Mouse (Mus musculus) adrenal gland, postnatal 4 days (tissue): ENCODE results near the gene Mgat4d. TPM values are rescaled to one million over a fixed set of nuclear protein-coding genes. Genes with fewer than 3 reads are reported as not detected.
"Not testable (repeated sequence)": the region's sequence is repeated elsewhere in the genome, so short reads cannot be mapped to it uniquely, and the experiment has no call there.

Experiments used
- DNase-seq, 2 experiments: peaks; one replicate each; pipeline ENCODE4 v3.0.0; 2021 to 2022; ENCODE audit warnings: low spot score in 2 of 2, mixed read lengths in 2 of 2
- total RNA-seq, 2 experiments: library from RNA; stranded (reverse); gene quantifications; 2 replicates each; pipeline ENCODE4 v1.2.3; 2021

Gene Mgat4d
- total RNA-seq, 2 experiments from 2014 or later = not detected

DNA sequence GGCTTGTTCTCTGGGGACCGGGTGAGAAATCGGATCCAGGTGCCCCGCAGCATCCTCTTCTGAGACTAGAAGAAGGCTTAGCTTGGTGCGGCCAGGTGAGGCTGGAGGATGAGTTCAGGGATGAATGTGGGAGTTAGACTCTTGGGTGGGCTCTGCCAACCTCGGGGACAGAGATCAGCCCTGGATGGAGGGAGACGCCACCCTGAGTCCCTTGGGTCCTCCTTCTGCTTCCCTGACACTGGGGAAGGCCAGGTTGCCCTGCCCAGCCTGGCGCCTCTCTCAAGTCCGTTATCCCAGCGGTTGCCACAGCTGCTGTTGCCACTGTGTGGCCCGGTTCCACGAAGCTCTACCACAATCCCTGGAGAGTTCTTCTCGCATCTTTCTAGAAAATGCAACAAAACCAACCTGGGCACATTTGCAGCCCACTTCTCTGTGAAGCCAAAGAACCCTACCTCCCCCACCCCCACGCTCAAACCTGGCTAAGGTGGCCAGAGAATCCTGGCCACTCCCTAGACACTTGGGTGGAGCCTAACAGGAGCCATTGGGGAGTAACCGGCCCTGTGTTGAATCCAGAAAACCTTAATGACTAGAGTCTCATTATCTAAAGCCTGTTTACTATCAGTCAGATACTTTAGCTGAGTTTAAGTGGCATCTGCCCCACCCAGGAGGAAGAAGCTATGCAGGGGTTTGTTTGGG, 41.9 kb downstream of the Mgat4d start:
- DNase-seq = no peak

DNA sequence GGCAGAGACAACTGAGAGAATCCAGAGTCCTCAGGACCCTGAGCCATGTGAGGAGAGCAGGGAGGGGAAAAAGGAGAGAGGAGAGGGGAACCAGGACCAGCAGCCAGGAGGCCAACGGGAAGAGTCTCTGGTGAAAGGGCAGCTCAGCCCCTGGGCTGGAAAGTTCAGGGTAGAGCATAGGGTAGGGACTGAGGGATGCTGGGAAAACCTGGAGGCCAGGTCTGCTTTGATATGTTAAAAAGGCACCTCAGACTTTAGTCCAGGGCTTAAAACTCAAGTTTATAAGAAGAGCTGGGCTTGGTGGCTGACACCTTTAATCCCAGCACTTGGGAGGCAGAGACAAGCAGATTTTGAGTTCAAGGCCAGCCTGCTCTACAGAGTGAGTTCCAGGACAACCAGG, 44.2 kb downstream of the Mgat4d start:
- DNase-seq = no peak

DNA sequence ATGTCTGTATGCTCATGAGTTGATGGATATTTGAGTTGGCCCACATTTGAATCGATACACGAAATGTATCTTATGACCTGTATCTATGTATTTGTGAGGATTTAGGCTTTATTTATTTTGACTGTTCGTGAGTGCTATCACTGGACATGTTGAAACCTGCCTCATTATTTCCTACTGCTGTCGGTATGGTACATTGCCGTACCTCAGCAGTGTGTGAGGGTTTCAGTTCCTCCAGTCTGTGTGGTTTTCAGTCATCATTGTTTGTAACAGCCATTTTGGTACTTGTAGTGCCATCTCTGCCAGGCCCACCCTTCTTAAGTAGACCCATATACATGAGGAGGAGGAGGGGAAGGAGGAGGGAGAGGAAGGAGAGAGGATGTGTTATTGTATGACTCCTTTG, 46.1 kb downstream of the Mgat4d start:
- DNase-seq = no peak

DNA sequence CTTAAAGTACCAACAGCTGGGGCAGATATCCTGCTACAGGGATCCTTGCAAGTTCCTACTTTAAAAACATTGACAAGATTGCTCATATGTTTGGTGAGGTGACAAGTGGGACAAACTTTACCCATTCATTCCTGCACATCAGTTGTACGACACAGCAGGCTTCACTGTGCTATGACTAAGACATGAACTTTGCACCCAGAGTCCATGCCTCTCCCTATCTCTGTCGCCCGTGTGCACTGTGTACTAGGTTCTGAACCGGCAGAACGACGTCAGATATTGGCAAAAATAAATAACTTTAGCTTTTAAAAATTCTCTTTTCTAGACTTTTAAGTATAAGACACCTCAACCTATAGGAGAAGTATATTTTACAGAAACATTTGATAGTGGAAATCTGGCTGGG, 48.4 kb downstream of the Mgat4d start:
- no peak for DNase-seq

DNA sequence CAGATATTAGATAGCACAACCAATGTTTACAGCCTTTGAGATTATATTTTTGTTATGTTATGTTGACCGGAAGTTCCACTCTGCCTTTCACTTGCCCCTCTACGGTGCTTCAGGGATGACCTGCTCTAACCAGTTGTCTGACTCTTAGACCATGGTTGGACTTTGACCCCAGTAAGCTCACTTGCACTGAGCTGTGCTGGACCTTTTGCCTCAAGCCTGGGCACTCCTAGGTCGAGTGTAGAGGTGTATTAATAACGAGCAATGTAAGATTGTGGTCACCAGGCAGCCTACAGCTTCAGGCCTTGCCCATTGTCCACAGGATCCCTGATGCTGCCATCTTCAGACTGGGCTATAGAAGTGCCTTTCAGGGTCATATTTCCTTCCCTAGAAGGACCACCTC, 49.5 kb downstream of the Mgat4d start:
- no peak for DNase-seq

DNA sequence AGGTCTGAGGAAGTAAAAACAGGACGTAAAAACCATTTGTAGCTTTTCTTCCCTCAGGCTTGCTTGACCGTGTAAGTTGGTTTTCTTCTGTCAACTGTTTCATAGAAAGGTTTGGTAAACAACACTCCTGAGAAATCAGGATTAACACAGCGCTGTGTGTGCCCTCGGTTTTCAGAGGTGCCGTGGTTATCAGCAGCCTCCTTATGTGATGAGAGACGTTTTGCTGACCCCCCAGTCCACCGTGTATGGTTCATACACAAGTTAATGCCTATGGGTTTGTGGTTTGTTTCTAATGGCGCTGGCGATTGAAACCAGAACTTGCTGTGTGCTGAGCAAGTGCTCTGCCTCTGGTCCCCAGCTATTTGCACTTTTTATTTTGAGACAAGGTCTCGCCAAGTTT, 57.3 kb downstream of the Mgat4d start:
- no peak for DNase-seq

DNA sequence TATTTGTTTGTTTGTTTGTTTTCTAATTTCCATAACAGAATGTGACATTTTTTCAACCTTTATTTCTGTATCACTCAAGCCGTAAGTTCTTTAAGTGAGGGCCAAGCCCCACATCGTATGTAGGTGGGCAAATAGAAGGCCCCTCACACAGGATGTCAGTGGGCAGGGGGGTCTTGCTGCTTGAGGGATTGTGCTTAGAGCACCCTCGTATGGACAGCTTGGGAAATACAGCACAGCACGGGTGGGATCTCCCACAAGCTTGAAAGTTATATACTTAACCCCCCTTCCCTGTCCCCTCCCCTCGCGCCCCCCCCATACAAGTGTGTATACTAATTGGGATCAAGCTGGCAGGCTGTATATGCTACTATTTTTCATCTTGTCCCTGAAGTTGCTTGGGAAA, 58.6 kb downstream of the Mgat4d start:
- no peak for DNase-seq

DNA sequence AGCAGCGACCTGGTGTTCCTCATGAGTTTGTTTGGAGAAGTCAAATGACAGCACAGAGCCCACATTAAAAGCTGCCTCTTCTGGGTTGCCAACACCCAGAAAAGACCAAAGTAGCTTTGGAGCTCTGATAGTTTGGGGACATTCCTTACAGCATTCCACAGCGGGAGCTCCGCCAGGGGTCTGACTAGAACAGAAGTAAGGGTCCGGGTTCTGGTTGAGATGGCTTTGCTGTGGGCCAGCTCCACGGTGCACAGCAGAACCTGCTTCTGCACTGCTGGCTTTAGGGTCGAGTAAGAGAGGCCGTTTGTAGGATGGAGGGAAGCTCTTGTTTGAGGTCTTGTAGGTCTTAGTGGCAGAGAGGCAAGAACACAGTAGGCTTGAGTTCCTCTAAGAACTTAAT, 60.2 kb downstream of the Mgat4d start:
- no peak for DNase-seq

DNA sequence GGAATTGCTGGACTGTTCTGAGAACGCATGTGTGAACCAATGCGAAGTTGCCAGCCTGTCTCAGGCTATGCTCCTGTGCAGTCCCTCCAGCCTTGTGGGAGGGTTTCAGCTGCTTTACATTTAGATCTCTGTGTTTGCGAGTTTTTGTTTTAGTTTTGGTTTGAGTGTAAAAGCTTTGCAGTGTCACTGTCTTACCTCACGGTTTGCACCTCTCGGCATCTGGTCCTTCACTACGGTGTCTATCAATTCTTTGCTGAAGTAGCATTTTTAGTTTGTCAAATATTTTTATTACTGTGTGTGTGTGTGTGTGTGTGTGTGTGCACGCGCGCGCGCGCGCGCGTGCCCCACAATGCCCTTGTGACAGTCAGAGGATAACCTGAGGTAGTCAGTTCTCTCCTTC, 68.6 kb downstream of the Mgat4d start:
- DNase-seq = no peak

DNA sequence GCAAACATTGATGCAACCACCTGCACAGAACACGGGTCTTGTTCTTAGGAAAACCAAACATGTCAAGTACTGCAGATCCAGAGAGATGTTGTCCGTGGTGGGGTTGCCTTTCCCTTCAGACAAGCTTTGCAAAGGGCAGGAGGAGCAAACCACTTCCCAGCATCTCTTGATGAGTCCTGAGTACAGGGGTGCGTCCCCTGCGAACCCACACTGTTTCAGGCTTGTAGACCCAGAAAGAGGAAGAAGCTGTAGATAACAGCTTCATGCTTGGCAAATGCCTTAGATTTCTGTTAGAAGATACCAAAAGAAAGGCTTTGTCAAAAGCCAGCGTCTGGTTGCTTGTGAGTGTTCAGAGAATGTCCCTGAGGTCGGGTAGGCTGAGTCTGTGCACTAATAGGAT, 69.7 kb downstream of the Mgat4d start:
- DNase-seq = no peak

DNA sequence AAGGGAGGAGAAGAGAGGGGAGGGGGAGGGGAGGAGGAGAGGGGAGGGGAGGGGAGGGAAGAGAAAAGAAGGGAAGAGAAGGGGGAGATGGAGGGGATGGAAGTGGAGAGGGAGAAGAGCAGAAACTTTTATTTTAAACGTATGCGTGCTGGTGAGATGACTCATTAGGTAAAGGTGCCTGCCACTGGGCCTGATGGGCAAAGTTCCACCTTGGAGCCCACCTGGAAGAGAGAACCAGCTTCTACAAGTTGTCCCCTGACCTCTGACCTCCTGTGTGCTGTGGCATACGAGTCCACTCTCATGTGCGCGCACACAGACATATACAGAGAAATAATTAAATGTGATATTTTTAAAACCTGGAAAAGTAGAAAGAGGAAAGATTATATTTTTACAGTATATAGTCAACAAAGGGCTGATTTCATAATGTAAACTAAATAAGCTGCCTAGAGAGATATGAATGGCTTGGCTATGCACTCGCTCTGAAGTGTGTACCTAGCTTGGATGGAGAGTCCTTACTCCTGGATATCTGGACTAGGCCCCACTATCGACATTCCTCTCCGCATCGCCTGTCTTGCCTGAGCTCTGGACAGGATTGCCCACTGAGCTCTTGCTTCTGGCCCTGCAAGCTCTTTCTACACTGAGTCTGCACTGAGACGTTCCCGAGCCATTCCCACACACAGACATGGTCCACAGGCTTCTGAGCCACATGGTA, 70.7 kb downstream of the Mgat4d start:
- no peak for DNase-seq

DNA sequence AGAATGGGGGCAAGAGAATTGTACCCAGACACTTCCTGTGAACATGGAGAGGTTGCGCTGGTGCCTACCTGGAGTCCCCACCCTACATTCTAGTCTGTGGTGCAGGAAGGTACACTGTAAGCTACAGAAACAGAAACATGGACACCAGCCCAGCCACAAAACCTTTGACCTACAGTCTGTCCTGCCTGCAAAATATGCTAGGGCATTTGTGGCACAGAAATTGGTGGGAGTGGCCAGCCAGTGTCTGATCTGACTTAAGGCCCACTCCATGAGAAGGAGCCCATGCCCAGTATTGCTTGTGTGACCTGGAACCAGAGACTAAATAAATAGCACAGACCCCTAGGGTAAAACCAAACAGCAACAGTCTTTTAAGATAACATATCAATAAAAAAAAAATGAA, 73.1 kb downstream of the Mgat4d start:
- DNase-seq = no peak

DNA sequence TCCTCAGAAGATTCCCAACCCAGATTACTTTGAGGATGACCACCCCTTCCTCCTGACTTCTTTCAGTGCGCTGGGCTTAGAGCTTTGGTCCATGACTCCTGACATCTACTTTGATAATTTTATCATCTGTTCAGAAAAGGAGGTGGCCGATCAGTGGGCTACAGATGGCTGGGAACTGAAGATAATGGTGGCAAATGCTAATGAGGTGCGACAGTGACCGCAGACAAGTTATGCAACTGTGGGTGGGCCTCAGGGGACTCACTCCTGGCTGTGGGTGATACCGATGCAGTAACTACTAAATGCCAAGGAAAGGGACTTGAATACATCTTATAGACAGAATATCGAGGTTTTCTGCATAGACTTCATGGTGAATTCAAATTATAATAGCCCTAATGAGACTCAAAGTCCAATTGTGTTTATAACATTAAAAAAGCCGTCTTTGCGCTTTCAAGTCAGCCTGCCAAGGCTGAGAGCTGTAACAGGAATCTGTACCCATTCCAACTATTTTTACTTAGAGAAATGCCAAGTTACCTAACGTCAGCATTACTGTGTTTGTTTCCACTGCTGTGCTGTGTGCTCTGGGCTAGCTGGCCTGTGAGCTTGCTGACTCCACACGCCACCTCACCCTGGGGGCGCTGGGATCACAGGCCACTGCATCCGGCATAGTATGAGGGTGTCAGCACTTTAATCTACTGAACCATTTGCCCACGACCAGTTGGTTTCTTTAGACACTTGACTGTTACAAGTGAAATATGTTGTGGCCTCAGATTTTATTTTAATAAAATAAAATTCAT, 75.0 kb downstream of the Mgat4d start:
- no peak for DNase-seq

DNA sequence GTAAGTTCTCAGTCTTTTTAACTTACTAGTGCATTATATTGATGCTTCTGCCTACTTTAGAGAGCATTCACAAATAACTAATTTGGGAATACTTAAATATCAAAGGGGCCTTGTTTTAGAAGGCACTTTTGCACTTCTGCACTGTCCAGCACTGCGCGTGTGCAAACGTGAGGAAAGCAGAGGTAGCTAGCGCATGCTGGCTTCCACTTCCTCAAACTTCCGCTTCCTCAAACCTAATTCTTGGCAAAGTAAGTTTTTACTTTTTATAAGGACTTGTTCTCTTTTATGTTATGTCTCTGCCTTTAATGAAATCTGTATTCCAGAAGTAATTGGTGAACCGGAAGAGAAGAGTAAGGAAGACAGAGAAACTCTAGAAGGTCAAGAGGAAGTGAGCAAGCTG, 76.9 kb downstream of the Mgat4d start:
- no peak for DNase-seq

DNA sequence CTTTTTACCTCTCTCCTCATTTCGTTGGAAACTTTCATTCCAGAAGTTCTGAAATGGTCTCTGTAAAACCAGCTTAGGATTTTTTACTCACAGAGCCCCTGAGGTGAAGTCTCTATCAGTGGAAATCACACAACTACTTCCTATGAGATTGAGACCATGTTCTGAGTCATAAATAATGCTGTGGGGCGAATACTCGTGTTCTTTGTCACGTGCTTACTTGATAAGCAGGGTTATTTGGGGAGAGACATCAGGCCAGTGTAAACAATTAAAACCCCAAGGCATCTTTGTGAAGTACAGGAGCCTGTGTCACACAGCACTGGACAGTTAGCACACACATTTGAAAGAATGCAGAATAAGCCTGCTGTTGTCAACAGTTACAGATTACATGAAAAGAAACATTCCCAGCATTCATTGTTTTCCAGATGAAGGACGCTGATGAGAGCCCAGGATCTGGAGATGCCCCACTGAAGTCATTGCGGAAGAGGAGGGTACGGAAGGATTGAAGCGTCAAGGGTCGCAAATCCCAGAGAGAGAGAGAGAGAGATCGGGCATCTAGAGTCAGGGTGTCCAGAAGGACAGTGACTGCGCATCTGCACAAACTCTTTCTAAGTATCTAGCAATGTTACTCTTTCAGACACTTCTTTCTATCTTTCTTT, 78.0 kb downstream of the Mgat4d start:
- no peak for DNase-seq

DNA sequence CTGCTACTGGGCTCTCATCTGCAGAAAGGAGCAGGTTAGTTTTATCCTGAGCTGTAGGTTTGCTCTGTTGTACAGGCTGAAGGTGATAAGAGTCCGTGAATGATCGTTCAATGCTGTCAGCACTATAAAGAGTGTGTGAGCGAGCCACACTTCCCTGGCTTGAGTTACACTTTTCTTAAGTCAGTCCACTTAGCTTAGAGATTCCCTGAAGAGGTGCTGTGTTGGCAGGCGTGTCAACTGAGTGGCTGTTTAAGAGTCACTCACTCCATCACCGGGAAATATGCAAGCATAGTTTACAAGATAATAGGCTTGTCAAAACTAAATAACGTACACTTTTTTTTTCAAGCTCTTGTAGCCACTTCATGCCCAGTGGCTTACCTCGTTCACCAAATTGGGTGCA, 78.7 kb downstream of the Mgat4d start:
- DNase-seq = no peak

DNA sequence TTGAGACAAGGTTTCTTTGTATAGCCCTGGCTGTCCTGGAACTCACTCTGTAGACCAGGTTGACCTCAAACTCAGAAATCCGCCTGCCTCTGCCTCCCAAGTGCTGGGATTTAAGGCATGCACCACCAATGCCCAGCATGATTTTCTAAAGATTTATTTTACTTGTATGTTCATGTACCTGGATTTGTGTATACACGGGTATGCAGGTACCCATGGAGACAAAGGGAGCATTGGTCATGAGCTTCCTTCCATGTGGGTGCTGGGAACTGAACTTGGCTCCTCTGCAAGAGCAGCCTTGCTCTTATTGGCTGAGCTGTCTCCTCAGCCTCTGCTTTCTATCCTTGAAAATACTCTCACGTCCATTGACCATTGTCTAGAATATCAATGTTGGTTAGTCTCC, 80.3 kb downstream of the Mgat4d start:
- not testable (repeated sequence) for DNase-seq

DNA sequence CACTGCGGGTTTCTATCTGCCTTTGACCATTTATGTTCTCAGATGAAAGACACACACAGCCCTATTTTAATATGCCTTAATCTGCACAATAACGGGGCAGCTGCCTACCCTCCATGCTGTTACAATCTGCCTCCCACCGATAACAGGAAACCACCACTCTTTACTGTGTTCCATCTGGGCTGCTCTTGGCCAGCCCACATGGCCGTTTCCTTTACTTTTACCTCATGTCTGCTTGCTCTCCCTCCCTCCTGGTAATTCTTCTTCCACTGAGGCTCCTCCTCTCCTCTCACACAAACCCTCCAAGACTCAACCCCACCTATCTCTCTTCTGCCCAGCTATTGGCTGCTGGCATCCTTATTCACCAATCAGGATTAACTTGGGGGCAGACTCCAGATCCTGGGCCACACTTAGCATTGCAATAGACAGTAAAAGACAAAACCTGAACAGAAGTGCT, 80.8 kb downstream of the Mgat4d start:
- DNase-seq = no peak
